Mouse (Mus musculus) hindbrain, postnatal 0 days (tissue): ENCODE measurements at regions not wholly inside any gene's neighbourhood (a gene's known extent, or its start where the extent isn't known, plus 50 kb on each side); places are given as distances from the start of the nearest gene placed in this dataset.

Experiments
- ATAC-seq: fragments of 200-750 bp; cut with Nextera tagmentation; 2 replicates; pipeline ENCODE4 v1.8.0; 2017; ENCODE audit warnings: mild to moderate bottlenecking, moderate TSS enrichment, moderate library complexity
- DNase-seq: peaks from one replicate; pipeline ENCODE4 v3.0.0-alpha.2; 2015; ENCODE audit warnings: low spot score
- H3K27ac ChIP-seq: fragments of 300-500 bp; sonication (generic); 2 replicates; pipeline ENCODE4 v1.5.1; 2014; ENCODE audit warnings: mild to moderate bottlenecking
- H3K27me3 ChIP-seq: fragments of 300-500 bp; sonication (generic); 2 replicates; pipeline ENCODE4 v1.6.1; 2014; ENCODE audit warnings: low read length, mixed read lengths; ENCODE audit not compliant: insufficient read depth
- H3K36me3 ChIP-seq: fragments of 300-500 bp; sonication (generic); 2 replicates; pipeline ENCODE4 v1.6.1; 2014; ENCODE audit warnings: low read length, mixed read lengths; ENCODE audit not compliant: insufficient read depth
- H3K4me1 ChIP-seq: fragments of 300-500 bp; sonication (generic); 2 replicates; pipeline ENCODE4 v1.6.1; 2014; ENCODE audit warnings: antibody characterized with exemption, low read length, mixed read lengths; ENCODE audit not compliant: insufficient read depth
- H3K4me2 ChIP-seq: fragments of 300-500 bp; sonication (generic); 2 replicates; pipeline ENCODE4 v1.6.1; 2014; ENCODE audit warnings: low read depth, mild to moderate bottlenecking, low read length, moderate library complexity, mixed read lengths
- H3K4me3 ChIP-seq: fragments of 300-500 bp; sonication (generic); 2 replicates; pipeline ENCODE4 v1.5.1; 2014; ENCODE audit warnings: low read length
- H3K9ac ChIP-seq: fragments of 300-500 bp; sonication (generic); replicated peaks from 2 replicates; pipeline ENCODE4 v1.6.1; 2014; ENCODE audit warnings: mild to moderate bottlenecking, low read length, moderate library complexity, mixed read lengths
- H3K9me3 ChIP-seq: fragments of 300-500 bp; sonication (generic); 2 replicates; pipeline ENCODE4 v1.6.1; 2016; ENCODE audit warnings: low read length, mixed read lengths
- CTCF ChIP-seq: IDR thresholded peaks from 2 replicates; pipeline ENCODE4 v1.5.1; 2016; ENCODE audit warnings: antibody characterized with exemption, control low read depth, low read depth
- WGBS: fragments of 180-500 bp; shearing (Covaris S2); extraction: QIAGEN DNeasy Blood & Tissue Kit; methylation state at CpG from one replicate; pipeline ENCODE4 v1.1.7; 2014; 5-methylcytosine and 5-hydroxymethylcytosine counted together

GRCm38 (mm10) chr15:51318072-51318471 lies 2566.6 kb upstream of the Gm7489 start:
- TF ChIP-seq CTCF, result no peak
- DNase-seq (no peak), ATAC-seq (no peak)
- no peak overlapping the region for H3K27ac ChIP-seq
- 80% methylated on average over 1 of the region's 1 CpGs for WGBS
- H3K4me2 ChIP-seq, result no peak overlapping the region
- H3K36me3 ChIP-seq, result no peaks in the 10 kb centered on the region
- no peak overlapping the region for H3K9ac ChIP-seq
- no peaks in the 10 kb centered on the region for H3K27me3 ChIP-seq
- H3K4me1 ChIP-seq, result no peaks in the 10 kb centered on the region
- no peak overlapping the region for H3K4me3 ChIP-seq
- no peaks in the 10 kb centered on the region for H3K9me3 ChIP-seq

- no peak for TF ChIP-seq CTCF
- peak; percentile 17 for DNase-seq
- Histone ChIP-seq H3K27ac (no peak overlapping the region), H3K36me3 (no peaks in the 10 kb centered on the region), H3K4me2 (no peak overlapping the region), H3K4me3 (no peak overlapping the region), H3K9ac (no peak overlapping the region), H3K4me1 (no peaks in the 10 kb centered on the region), H3K9me3 (no peaks in the 10 kb centered on the region), H3K27me3 (no peaks in the 10 kb centered on the region)
- ATAC-seq, result no peak
- WGBS, result 61% methylated on average over 2 of the region's 2 CpGs
Measured at GRCm38 (mm10) chr15:51318760-51319159, 2565.9 kb upstream of the Gm7489 start.

- no peak for TF ChIP-seq CTCF
- H3K9me3 ChIP-seq, result no peaks in the 10 kb centered on the region
- H3K4me2 ChIP-seq, result no peak overlapping the region
- no peak overlapping the region for H3K4me3 ChIP-seq
- DNase-seq (no peak), ATAC-seq (no peak)
- 69% methylated on average over 10 of the region's 10 CpGs for WGBS
- no peak overlapping the region for H3K9ac ChIP-seq
- no peaks in the 10 kb centered on the region for H3K36me3 ChIP-seq
- H3K4me1 ChIP-seq, result no peaks in the 10 kb centered on the region
- no peak overlapping the region for H3K27ac ChIP-seq
- H3K27me3 ChIP-seq, result no peaks in the 10 kb centered on the region
Measured at GRCm38 (mm10) chr15:51320366-51320894, 2564.3 kb upstream of the Gm7489 start.

GRCm38 (mm10) chr15:51323284-51323683 lies 2561.4 kb upstream of the Gm7489 start:
- Histone ChIP-seq H3K27ac (no peak overlapping the region), H3K27me3 (no peaks in the 10 kb centered on the region), H3K4me3 (no peak overlapping the region), H3K9me3 (no peaks in the 10 kb centered on the region), H3K4me1 (no peaks in the 10 kb centered on the region), H3K36me3 (no peaks in the 10 kb centered on the region), H3K9ac (no peak overlapping the region), H3K4me2 (no peak overlapping the region)
- 83% methylated on average over 5 of the region's 5 CpGs for WGBS
- ATAC-seq, result no peak
- DNase-seq, result no peak
- TF ChIP-seq CTCF, result no peak

GRCm38 (mm10) chr15:51324211-51324610 lies 2560.5 kb upstream of the Gm7489 start:
- H3K4me2 ChIP-seq, result no peak overlapping the region
- 84% methylated on average over 5 of the region's 5 CpGs for WGBS
- H3K9ac ChIP-seq, result no peak overlapping the region
- H3K9me3 ChIP-seq, result no peaks in the 10 kb centered on the region
- TF ChIP-seq CTCF, result no peak
- DNase-seq, result no peak
- H3K4me1 ChIP-seq, result no peaks in the 10 kb centered on the region
- H3K27ac ChIP-seq, result no peak overlapping the region
- H3K4me3 ChIP-seq, result no peak overlapping the region
- no peak for ATAC-seq
- no peaks in the 10 kb centered on the region for H3K36me3 ChIP-seq
- no peaks in the 10 kb centered on the region for H3K27me3 ChIP-seq

GRCm38 (mm10) chr15:51327702-51328101 lies 2557.0 kb upstream of the Gm7489 start:
- WGBS, result 80% methylated on average over 5 of the region's 5 CpGs
- no peak overlapping the region for H3K9ac ChIP-seq
- H3K27me3 ChIP-seq, result no peaks in the 10 kb centered on the region
- no peaks in the 10 kb centered on the region for H3K9me3 ChIP-seq
- TF ChIP-seq CTCF, result no peak
- H3K4me1 ChIP-seq, result no peaks in the 10 kb centered on the region
- no peak overlapping the region for H3K4me2 ChIP-seq
- DNase-seq (no peak), ATAC-seq (no peak)
- no peak overlapping the region for H3K4me3 ChIP-seq
- H3K27ac ChIP-seq, result no peak overlapping the region
- no peaks in the 10 kb centered on the region for H3K36me3 ChIP-seq

- Histone ChIP-seq H3K9ac (no peak overlapping the region), H3K27me3 (no peaks in the 10 kb centered on the region), H3K9me3 (no peaks in the 10 kb centered on the region), H3K4me2 (no peak overlapping the region), H3K4me3 (no peak overlapping the region), H3K27ac (no peak overlapping the region), H3K36me3 (no peaks in the 10 kb centered on the region), H3K4me1 (no peaks in the 10 kb centered on the region)
- DNase-seq (no peak), ATAC-seq (no peak)
- WGBS, result 56% methylated on average over 1 of the region's 1 CpGs
- TF ChIP-seq CTCF, result no peak
Measured at GRCm38 (mm10) chr15:51336441-51336840, 2548.3 kb upstream of the Gm7489 start.
